Mouse (Mus musculus): ENCODE data around the gene Ccni.

DNA sequence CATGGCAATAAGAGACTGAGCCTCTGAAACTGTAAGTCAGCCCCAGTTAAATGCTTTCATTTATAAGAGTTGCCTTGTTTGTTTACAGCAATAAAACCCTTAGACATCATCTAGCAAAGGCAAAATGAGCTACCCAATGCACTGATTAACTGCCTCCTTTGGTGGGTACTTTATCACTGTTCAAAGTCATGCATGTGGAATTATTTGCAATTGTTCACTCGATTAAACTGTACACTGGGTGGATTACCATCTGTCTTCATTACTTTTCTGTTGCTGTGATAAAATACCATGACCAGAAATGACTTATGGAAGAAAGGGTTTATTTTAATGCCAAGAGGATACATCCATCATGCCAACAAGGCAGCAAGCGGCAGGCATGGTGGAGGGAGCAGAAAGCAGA is 39.0 kb upstream of the Ccni start:
- TF ChIP-seq EP300 (IDR thresholded peaks at IDR 0.05; ENCODE audit: low read depth) (no peak), CTCF (IDR thresholded peaks at IDR 0.05; ENCODE audit: low read depth) (no peak)

Data from liver, embryonic 14.5 days (tissue).